Mouse (Mus musculus) stomach, embryonic 16.5 days (tissue): ENCODE measurements around the gene Bcl2l1. TPM values are rescaled to one million over a fixed set of nuclear protein-coding genes. Genes with fewer than 3 reads are reported as not detected.

Experiments used
- ATAC-seq: fragments of 200-750 bp; cut with Nextera tagmentation; 2 replicates; pipeline ENCODE4 v1.8.0; 2017; ENCODE audit warnings: moderate number of reproducible peaks, moderate TSS enrichment; ENCODE audit not compliant: insufficient read depth, low FRiP score
- H3K27ac ChIP-seq: fragments of 300-500 bp; sonication (generic); 2 replicates; pipeline ENCODE4 v1.5.1; 2014; ENCODE audit warnings: low read length
- H3K27me3 ChIP-seq: fragments of 300-500 bp; sonication (generic); 2 replicates; pipeline ENCODE4 v1.6.1; 2014; ENCODE audit warnings: low read length, control low read depth, mixed read lengths; ENCODE audit not compliant: control insufficient read depth, insufficient read depth
- H3K36me3 ChIP-seq: fragments of 300-500 bp; sonication (generic); 2 replicates; pipeline ENCODE4 v1.6.1; 2014; ENCODE audit warnings: low read length; ENCODE audit not compliant: control insufficient read depth, insufficient read depth
- H3K4me1 ChIP-seq: fragments of 300-500 bp; sonication (generic); 2 replicates; pipeline ENCODE4 v1.6.1; 2014; ENCODE audit warnings: low read length, control low read depth, mixed read lengths; ENCODE audit not compliant: control insufficient read depth, insufficient read depth
- H3K4me2 ChIP-seq: fragments of 300-500 bp; sonication (generic); 2 replicates; pipeline ENCODE4 v1.6.1; 2014; ENCODE audit warnings: low read depth, low read length, mixed read lengths
- H3K4me3 ChIP-seq: fragments of 300-500 bp; sonication (generic); replicated peaks from 2 replicates; pipeline ENCODE4 v1.5.1; 2014; ENCODE audit warnings: mild to moderate bottlenecking, low read length
- H3K9ac ChIP-seq: fragments of 300-500 bp; sonication (generic); 2 replicates; pipeline ENCODE4 v1.6.1; 2014; ENCODE audit warnings: low read length
- H3K9me3 ChIP-seq: fragments of 300-500 bp; sonication (generic); replicated peaks from 2 replicates; pipeline ENCODE4 v1.6.1; 2016; ENCODE audit warnings: low read length, control low read depth; ENCODE audit not compliant: control insufficient read depth
- WGBS: fragments of 180-500 bp; shearing (Covaris S2); extraction: QIAGEN DNeasy Blood & Tissue Kit; methylation state at CpG from one replicate; pipeline ENCODE4 v1.1.7; 2014; 5-methylcytosine and 5-hydroxymethylcytosine counted together
- polyA plus RNA-seq: library from polyadenylated mRNA; unstranded; fragments of >200 nt; fragmentation: Nextera tagmentation; extraction: Ambion mirVana; gene quantifications from 2 replicates; pipeline ENCODE4 v1.2.1, GENCODE M21; 2015

The Bcl2l1 gene
- polyA plus RNA-seq, 1 experiment from 2014 or later: 78.1 TPM

DNA sequence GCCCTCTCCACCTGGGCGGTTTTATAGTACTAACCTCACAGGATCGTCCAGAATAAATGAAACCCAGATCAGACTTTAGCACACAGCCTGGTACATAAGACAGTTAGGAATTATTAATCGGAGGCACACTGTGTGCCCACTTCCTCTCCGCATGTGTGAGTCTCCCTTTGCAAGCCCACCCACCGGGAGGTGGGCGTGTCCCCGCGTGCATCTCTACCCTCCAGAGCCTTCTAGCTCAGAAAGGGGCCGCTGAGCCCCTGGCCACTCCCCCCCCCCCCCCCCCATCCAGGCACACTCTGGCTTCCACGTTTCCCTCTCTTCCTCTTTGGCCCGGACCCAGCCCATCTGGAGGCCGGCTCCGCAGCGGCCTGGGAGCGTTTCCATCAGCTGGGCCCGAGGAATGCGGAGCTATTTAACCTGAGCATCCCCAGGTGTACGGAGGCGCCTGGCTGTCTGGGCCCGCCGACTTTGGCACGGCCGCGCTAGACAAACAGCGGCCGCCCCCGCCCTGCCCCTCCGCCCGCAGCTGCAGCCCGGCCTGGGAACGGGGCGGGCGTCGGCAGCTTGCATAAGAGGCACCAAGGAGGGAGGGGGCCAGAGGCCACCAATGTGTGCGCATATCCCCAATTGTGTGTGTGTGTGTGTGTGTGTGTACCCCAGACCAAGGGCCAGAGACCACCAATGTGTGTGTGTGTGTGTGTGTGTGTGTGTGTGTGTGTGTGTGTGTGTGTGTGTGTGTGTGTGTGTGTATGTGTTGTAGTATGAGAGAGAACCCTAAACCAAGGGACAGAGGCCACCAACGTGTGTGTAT is 92.3 kb downstream of the Bcl2l1 start:
- Histone ChIP-seq H3K9ac (peak overlapping the region; percentile 89), H3K27ac (peak overlapping the region; percentile 97), H3K4me3 (peak overlapping the region; percentile 67), H3K36me3 (no peaks in the 10 kb centered on the region), H3K9me3 (no peaks in the 10 kb centered on the region), H3K27me3 (no peaks in the 10 kb centered on the region), H3K4me1 (peaks cover 48% of the 10 kb centered on the region), H3K4me2 (peak overlapping the region; percentile 89)
- under 1% methylated on average over 35 of the region's 36 CpGs for WGBS
- peak; percentile 68 for ATAC-seq

- Histone ChIP-seq H3K4me2 (peak overlapping the region; percentile 89), H3K27ac (peak overlapping the region; percentile 97), H3K36me3 (no peaks in the 10 kb centered on the region), H3K4me3 (peak overlapping the region; percentile 67), H3K4me1 (peaks cover 57% of the 10 kb centered on the region), H3K27me3 (no peaks in the 10 kb centered on the region), H3K9me3 (no peaks in the 10 kb centered on the region), H3K9ac (peak overlapping the region; percentile 89)
- no peak for ATAC-seq
- 44% methylated on average over 2 of the region's 2 CpGs for WGBS
Observed at GRCm38 (mm10) chr2:152738341-152738740, 93.2 kb downstream of the Bcl2l1 start.

- 12% methylated on average over 10 of the region's 10 CpGs for WGBS
Observed at GRCm38 (mm10) chr2:152737306-152738221, 94.0 kb downstream of the Bcl2l1 start.

DNA sequence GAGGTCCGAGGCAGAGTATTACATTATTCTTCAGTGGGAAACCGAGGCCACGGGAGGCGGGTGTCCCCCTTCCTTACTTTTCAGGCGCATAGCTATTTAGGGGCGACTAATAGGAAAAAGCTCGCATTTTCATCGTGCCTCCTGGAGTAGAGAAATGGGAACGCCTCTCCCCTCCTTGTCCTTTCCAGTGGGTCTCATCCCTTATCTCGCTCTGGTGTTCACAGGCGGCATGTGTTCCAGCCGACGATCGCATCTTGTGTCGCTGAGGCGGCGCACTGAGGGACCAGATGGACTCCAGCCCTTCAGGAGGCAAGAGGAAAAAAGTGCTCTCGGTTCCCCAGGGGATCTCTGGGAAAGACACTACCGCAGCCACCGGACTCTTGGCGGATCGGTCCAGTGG is 94.8 kb downstream of the Bcl2l1 start:
- H3K27ac ChIP-seq: peak overlapping the region; percentile 97
- H3K4me3 ChIP-seq: peak overlapping the region; percentile 67
- ATAC-seq: no peak
- H3K9me3 ChIP-seq: no peaks in the 10 kb centered on the region
- WGBS: under 1% methylated on average over 22 of the region's 22 CpGs
- no peaks in the 10 kb centered on the region for H3K36me3 ChIP-seq
- peak overlapping the region; percentile 89 for H3K4me2 ChIP-seq
- peaks cover 57% of the 10 kb centered on the region for H3K4me1 ChIP-seq
- H3K9ac ChIP-seq: peak overlapping the region; percentile 89
- H3K27me3 ChIP-seq: no peaks in the 10 kb centered on the region

More at GRCm38 (mm10) chr2:152737306-152738221, 94.0 kb downstream of the Bcl2l1 start:
- Histone ChIP-seq H3K36me3 (no peaks in the 10 kb centered on the region), H3K4me3 (peak overlapping the region; percentile 67), H3K9ac (peak overlapping the region; percentile 89), H3K27ac (peak overlapping the region; percentile 97), H3K9me3 (no peaks in the 10 kb centered on the region), H3K4me1 (peaks cover 62% of the 10 kb centered on the region), H3K4me2 (peak overlapping the region; percentile 89), H3K27me3 (no peaks in the 10 kb centered on the region)
- ATAC-seq: no peak

- Histone ChIP-seq H3K36me3 (no peaks in the 10 kb centered on the region), H3K27me3 (no peaks in the 10 kb centered on the region), H3K4me3 (peak within 1 kb of the TSS; percentile 67), H3K4me1 (peaks cover 51% of the 10 kb centered on the region), H3K27ac (peak within 1 kb of the TSS; percentile 97), H3K4me2 (peak within 1 kb of the TSS; percentile 89), H3K9ac (peak within 1 kb of the TSS; percentile 89), H3K9me3 (no peaks in the 10 kb centered on the region)
- under 1% methylated on average over 28 of the region's 28 CpGs for WGBS
- peak; percentile 73 for ATAC-seq
Observed at GRCm38 (mm10) chr2:152736090-152736601, 95.4 kb downstream of the Bcl2l1 start, which contains the start of gene Id1. Gene Id1, plus strand, starts transcription at chr2:152736251.

DNA sequence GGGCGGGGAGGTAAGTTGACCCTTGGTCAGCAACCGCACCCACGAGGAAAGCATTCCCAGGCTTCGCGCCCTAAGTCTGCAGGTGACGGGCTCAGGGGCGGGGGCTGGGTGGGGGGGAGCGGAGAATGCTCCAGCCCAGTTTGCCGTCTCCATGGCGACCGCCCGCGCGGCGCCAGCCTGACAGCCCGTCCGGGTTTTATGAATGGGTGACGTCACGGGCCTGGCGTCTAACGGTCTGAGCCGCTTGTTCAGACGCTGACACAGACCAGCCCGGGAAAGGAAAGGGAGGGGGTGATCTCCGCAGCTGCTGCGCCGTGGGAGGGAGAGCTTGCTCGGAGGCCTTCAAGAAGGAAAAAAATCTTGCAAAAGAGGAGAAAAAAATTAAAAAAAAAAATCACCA is 96.5 kb downstream of the Bcl2l1 start:
- no peaks in the 10 kb centered on the region for H3K27me3 ChIP-seq
- peak; percentile 87 for ATAC-seq
- peaks cover 45% of the 10 kb centered on the region for H3K4me1 ChIP-seq
- 0% methylated on average over 28 of the region's 28 CpGs for WGBS
- peak overlapping the region; percentile 89 for H3K4me2 ChIP-seq
- no peaks in the 10 kb centered on the region for H3K9me3 ChIP-seq
- peak overlapping the region; percentile 67 for H3K4me3 ChIP-seq
- H3K9ac ChIP-seq: peak overlapping the region; percentile 66
- H3K36me3 ChIP-seq: no peaks in the 10 kb centered on the region
- H3K27ac ChIP-seq: peak overlapping the region; percentile 97

DNA sequence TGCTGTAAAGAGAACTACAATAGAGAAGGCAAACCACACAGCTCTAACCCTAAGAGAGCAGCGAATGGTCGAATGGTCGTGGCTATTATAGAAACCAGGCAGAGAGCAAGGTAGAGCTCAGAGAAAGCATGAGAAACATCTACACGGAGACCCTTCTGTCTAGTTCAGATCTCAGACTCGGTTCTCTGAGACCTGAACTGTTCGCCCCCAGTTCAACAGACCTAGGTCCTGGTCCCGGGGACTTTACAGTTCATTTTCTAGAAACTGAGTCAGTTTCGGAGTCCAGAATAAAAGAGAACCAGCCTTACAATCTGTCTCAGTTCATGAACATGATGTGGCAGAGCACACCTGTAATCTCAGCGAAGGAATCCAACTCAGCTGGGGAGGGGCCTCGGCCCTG is 97.0 kb downstream of the Bcl2l1 start:
- Histone ChIP-seq H3K27me3 (no peaks in the 10 kb centered on the region), H3K4me2 (peak overlapping the region; percentile 89), H3K27ac (peak overlapping the region; percentile 97), H3K36me3 (no peaks in the 10 kb centered on the region), H3K4me1 (peaks cover 47% of the 10 kb centered on the region), H3K9me3 (no peaks in the 10 kb centered on the region), H3K4me3 (peak overlapping the region; percentile 67), H3K9ac (peak overlapping the region; percentile 59)
- 9% methylated on average over 10 of the region's 10 CpGs for WGBS
- no peak for ATAC-seq

DNA sequence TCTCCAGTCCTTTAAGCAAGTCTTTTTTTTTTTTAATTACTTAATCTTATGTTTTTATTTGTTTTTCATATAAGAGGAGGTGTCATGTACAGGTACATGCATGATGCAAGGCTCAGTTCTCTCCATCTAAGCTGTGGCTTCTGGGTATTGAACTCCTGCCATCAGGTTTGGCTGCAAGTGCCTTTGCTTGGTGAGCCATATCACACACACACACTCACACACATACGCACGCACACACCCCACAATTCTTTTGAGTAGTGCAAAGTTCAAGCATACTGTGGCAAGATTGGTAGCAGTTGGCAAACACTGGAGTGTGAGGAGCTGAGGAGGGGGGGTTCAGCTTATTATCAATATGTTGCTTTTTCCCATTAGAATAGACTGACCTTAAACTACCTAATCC is 98.3 kb downstream of the Bcl2l1 start:
- Histone ChIP-seq H3K9me3 (no peaks in the 10 kb centered on the region), H3K27me3 (no peaks in the 10 kb centered on the region), H3K4me3 (no peak overlapping the region), H3K4me2 (no peak overlapping the region), H3K4me1 (peaks cover 53% of the 10 kb centered on the region), H3K27ac (peak overlapping the region; percentile 97; the same call in 1 of the 2 replicates), H3K36me3 (no peaks in the 10 kb centered on the region), H3K9ac (no peak overlapping the region)
- no peak for ATAC-seq
- WGBS: 69% methylated on average over 2 of the region's 2 CpGs
